Mouse (Mus musculus) neural tube, embryonic 12.5 days (tissue): ENCODE results near the gene Tnfrsf1a. TPM values are rescaled to one million over a fixed set of nuclear protein-coding genes. Genes with fewer than 3 reads are reported as not detected.

Experiments used
- ATAC-seq: fragments of 200-750 bp; cut with Nextera tagmentation; 2 replicates; pipeline ENCODE4 v1.8.0; 2017; ENCODE audit warnings: low read depth, mild to moderate bottlenecking, moderate TSS enrichment, moderate library complexity; ENCODE audit not compliant: low FRiP score
- H3K27ac ChIP-seq: fragments of 300-500 bp; sonication (generic); 2 replicates; pipeline ENCODE4 v1.5.1; 2016
- H3K27me3 ChIP-seq: fragments of 300-500 bp; sonication (generic); replicated peaks from 2 replicates; pipeline ENCODE4 v1.6.1; 2016; ENCODE audit warnings: mild to moderate bottlenecking
- H3K36me3 ChIP-seq: fragments of 300-500 bp; sonication (generic); 2 replicates; pipeline ENCODE4 v1.6.1; 2016; ENCODE audit warnings: mild to moderate bottlenecking
- H3K4me1 ChIP-seq: fragments of 300-500 bp; sonication (generic); 2 replicates; pipeline ENCODE4 v1.6.1; 2016
- H3K4me2 ChIP-seq: fragments of 300-500 bp; sonication (generic); replicated peaks from 2 replicates; pipeline ENCODE4 v1.6.1; 2016; ENCODE audit warnings: mild to moderate bottlenecking
- H3K4me3 ChIP-seq: fragments of 300-500 bp; sonication (generic); 2 replicates; pipeline ENCODE4 v1.5.1; 2016
- H3K9ac ChIP-seq: fragments of 300-500 bp; sonication (generic); 2 replicates; pipeline ENCODE4 v1.6.1; 2016; ENCODE audit warnings: mild to moderate bottlenecking
- H3K9me3 ChIP-seq: fragments of 300-500 bp; sonication (generic); 2 replicates; pipeline ENCODE4 v1.6.1; 2016; ENCODE audit warnings: mild to moderate bottlenecking
- WGBS: fragments of 180-500 bp; shearing (Covaris S2); methylation state at CpG from one replicate; pipeline ENCODE4 v1.1.7; 2016; 5-methylcytosine and 5-hydroxymethylcytosine counted together
- polyA plus RNA-seq: library from polyadenylated mRNA; unstranded; fragments of >200 nt; fragmentation: Nextera tagmentation; extraction: Ambion mirVana; gene quantifications from 2 replicates; pipeline ENCODE4 v1.2.1, GENCODE M21; 2016

Tnfrsf1a gene
- polyA plus RNA-seq, 1 experiment from 2014 or later = 22.7 TPM

- Histone ChIP-seq H3K27ac (no peak overlapping the region), H3K4me1 (no peaks in the 10 kb centered on the region), H3K4me2 (no peak overlapping the region), H3K9me3 (no peaks in the 10 kb centered on the region), H3K36me3 (no peaks in the 10 kb centered on the region), H3K27me3 (peaks cover 5% of the 10 kb centered on the region), H3K9ac (no peak overlapping the region), H3K4me3 (no peak overlapping the region)
- WGBS = 82% methylated on average over 5 of the region's 5 CpGs
- no peak for ATAC-seq
Observed at GRCm38 (mm10) chr6:125328243-125328642, 20.9 kb upstream of the Tnfrsf1a start.

GRCm38 (mm10) chr6:125330626-125331326, 18.4 kb upstream of the Tnfrsf1a start:
- Histone ChIP-seq H3K4me2 (peak overlapping the region; percentile 78), H3K27ac (no peak overlapping the region), H3K4me3 (peak overlapping the region; percentile 43), H3K36me3 (no peaks in the 10 kb centered on the region), H3K9me3 (no peaks in the 10 kb centered on the region), H3K27me3 (no peaks in the 10 kb centered on the region), H3K4me1 (no peaks in the 10 kb centered on the region), H3K9ac (peak overlapping the region; percentile 59)
- 1% methylated on average over 39 of the region's 39 CpGs for WGBS
- peak; percentile 84 for ATAC-seq

- H3K4me3 ChIP-seq = no peak overlapping the region
Observed at GRCm38 (mm10) chr6:125333112-125333899, 15.9 kb upstream of the Tnfrsf1a start.

GRCm38 (mm10) chr6:125334356-125334755, 14.8 kb upstream of the Tnfrsf1a start:
- no peak overlapping the region for H3K4me2 ChIP-seq
- no peaks in the 10 kb centered on the region for H3K27me3 ChIP-seq
- no peaks in the 10 kb centered on the region for H3K4me1 ChIP-seq
- no peak for ATAC-seq
- H3K4me3 ChIP-seq = no peak overlapping the region
- no peak overlapping the region for H3K27ac ChIP-seq
- no peaks in the 10 kb centered on the region for H3K9me3 ChIP-seq
- no peaks in the 10 kb centered on the region for H3K36me3 ChIP-seq
- 48% methylated on average over 2 of the region's 2 CpGs for WGBS
- no peak overlapping the region for H3K9ac ChIP-seq

More at GRCm38 (mm10) chr6:125333112-125333899, 15.9 kb upstream of the Tnfrsf1a start:
- H3K36me3 ChIP-seq = no peaks in the 10 kb centered on the region
- no peaks in the 10 kb centered on the region for H3K4me1 ChIP-seq
- no peak for ATAC-seq
- H3K9ac ChIP-seq = no peak overlapping the region
- WGBS = 82% methylated on average over 14 of the region's 14 CpGs
- H3K4me2 ChIP-seq = no peak overlapping the region
- H3K9me3 ChIP-seq = no peaks in the 10 kb centered on the region
- H3K27ac ChIP-seq = no peak overlapping the region
- H3K27me3 ChIP-seq = no peaks in the 10 kb centered on the region

GRCm38 (mm10) chr6:125338791-125339660, 10.1 kb upstream of the Tnfrsf1a start:
- Histone ChIP-seq H3K4me2 (no peak overlapping the region), H3K27ac (no peak overlapping the region), H3K9me3 (no peaks in the 10 kb centered on the region), H3K36me3 (no peaks in the 10 kb centered on the region), H3K4me1 (no peaks in the 10 kb centered on the region), H3K4me3 (no peak overlapping the region), H3K27me3 (no peaks in the 10 kb centered on the region), H3K9ac (no peak overlapping the region)
- WGBS = 70% methylated on average over 9 of the region's 9 CpGs
- no peak for ATAC-seq

- H3K9ac ChIP-seq = no peak overlapping the region
- H3K27me3 ChIP-seq = no peaks in the 10 kb centered on the region
- H3K4me1 ChIP-seq = no peaks in the 10 kb centered on the region
- H3K4me2 ChIP-seq = no peak overlapping the region
- no peak overlapping the region for H3K4me3 ChIP-seq
- no peaks in the 10 kb centered on the region for H3K36me3 ChIP-seq
- WGBS = 79% methylated on average over 5 of the region's 5 CpGs
- H3K27ac ChIP-seq = no peak overlapping the region
- no peaks in the 10 kb centered on the region for H3K9me3 ChIP-seq
- ATAC-seq = no peak
Observed at GRCm38 (mm10) chr6:125340244-125340643, 8.9 kb upstream of the Tnfrsf1a start.

- Histone ChIP-seq H3K27ac (no peak overlapping the region), H3K9me3 (no peaks in the 10 kb centered on the region), H3K9ac (no peak overlapping the region), H3K4me3 (no peak overlapping the region), H3K27me3 (no peaks in the 10 kb centered on the region; the same call in 1 of the 2 replicates), H3K4me1 (no peaks in the 10 kb centered on the region), H3K36me3 (no peaks in the 10 kb centered on the region), H3K4me2 (no peak overlapping the region)
- ATAC-seq = no peak
- WGBS = 48% methylated on average over 3 of the region's 3 CpGs
Observed at GRCm38 (mm10) chr6:125342198-125342597, 7.0 kb upstream of the Tnfrsf1a start.

GRCm38 (mm10) chr6:125344084-125344483, 5.1 kb upstream of the Tnfrsf1a start:
- Histone ChIP-seq H3K4me3 (no peak overlapping the region), H3K4me1 (peaks cover 5% of the 10 kb centered on the region; the same call in 1 of the 2 replicates), H3K27me3 (peaks cover 10% of the 10 kb centered on the region), H3K27ac (no peak overlapping the region), H3K9ac (no peak overlapping the region), H3K9me3 (no peaks in the 10 kb centered on the region), H3K4me2 (no peak overlapping the region), H3K36me3 (no peaks in the 10 kb centered on the region)
- no peak for ATAC-seq
- 55% methylated on average over 8 of the region's 8 CpGs for WGBS

GRCm38 (mm10) chr6:125344866-125345265, 4.3 kb upstream of the Tnfrsf1a start:
- WGBS = 60% methylated on average over 4 of the region's 4 CpGs
- no peak overlapping the region for H3K4me3 ChIP-seq
- H3K4me1 ChIP-seq = peaks cover 13% of the 10 kb centered on the region
- no peak for ATAC-seq
- no peak overlapping the region for H3K27ac ChIP-seq
- H3K36me3 ChIP-seq = no peaks in the 10 kb centered on the region
- no peaks in the 10 kb centered on the region for H3K9me3 ChIP-seq
- no peak overlapping the region for H3K9ac ChIP-seq
- H3K27me3 ChIP-seq = peaks cover 10% of the 10 kb centered on the region
- H3K4me2 ChIP-seq = no peak overlapping the region

GRCm38 (mm10) chr6:125345625-125346024, 3.5 kb upstream of the Tnfrsf1a start:
- Histone ChIP-seq H3K9me3 (no peaks in the 10 kb centered on the region), H3K4me3 (no peak overlapping the region), H3K27ac (no peak overlapping the region), H3K9ac (no peak overlapping the region), H3K4me2 (no peak overlapping the region), H3K4me1 (peaks cover 17% of the 10 kb centered on the region), H3K27me3 (peaks cover 10% of the 10 kb centered on the region), H3K36me3 (no peaks in the 10 kb centered on the region)
- 66% methylated on average over 1 of the region's 1 CpGs for WGBS
- no peak for ATAC-seq

GRCm38 (mm10) chr6:125346029-125346428, 3.1 kb upstream of the Tnfrsf1a start:
- Histone ChIP-seq H3K27ac (no peak overlapping the region), H3K4me3 (no peak overlapping the region), H3K36me3 (no peaks in the 10 kb centered on the region), H3K27me3 (peaks cover 10% of the 10 kb centered on the region), H3K9me3 (no peaks in the 10 kb centered on the region), H3K4me1 (peaks cover 17% of the 10 kb centered on the region), H3K4me2 (no peak overlapping the region), H3K9ac (no peak overlapping the region)
- 50% methylated on average over 2 of the region's 2 CpGs for WGBS
- no peak for ATAC-seq
